Mouse (Mus musculus): ENCODE measurements around the gene Fcho1.
"Not testable (repeated sequence)": the region's sequence is repeated elsewhere in the genome, so short reads cannot be mapped to it uniquely, and the experiment has no call there.

GRCm38 (mm10) chr8:71749321-71750075 is 24.0 kb upstream of the Fcho1 start:
- not testable (repeated sequence) for TF ChIP-seq POLR2A (IDR thresholded peaks at IDR 0.05; ENCODE audit: insufficient read depth, low read depth, low read length); CTCF (IDR thresholded peaks at IDR 0.05)

Measured in heart, adult 2 months (tissue).